ENCODE assay signal across 9 mouse cellular contexts in genomic region chr17:7939640-7940039, GRCm38 (mm10). TPM values are rescaled to one million over a fixed set of nuclear protein-coding genes. Genes with fewer than 3 reads are reported as not detected.
DNase-seq lines count a peak whose midpoint lies in the region; ATAC-seq lines count a peak whose summit lies in the region.
"Had no signal": no experiment of that assay in that cellular context is flagged by ENCODE, and none has a peak within 500 bp of the region (broad histone marks: within the 10 kb centered on the region; RNA-seq: fewer than 3 reads in every experiment).

No protein-coding gene starts in this region.

- no peak for ATAC-seq in heart, embryonic 11.5 days (replicated peaks; ENCODE audit: insufficient number of reproducible peaks, low FRiP score, low TSS enrichment)
- ATAC-seq in embryonic facial prominence, embryonic 14.5 days (ENCODE audit: low read depth), result no peak

- no peak overlapping the region for H3K27ac ChIP-seq in heart, embryonic 11.5 days (ENCODE audit: low read depth, low read length)
- H3K27ac ChIP-seq in embryonic facial prominence, embryonic 14.5 days (replicated peaks; ENCODE audit: low read depth, low read length), result no peak overlapping the region
- H3K27ac ChIP-seq: neural tube, embryonic 12.5 days had no signal

- H3K9ac ChIP-seq in heart, embryonic 11.5 days (ENCODE audit: low read depth, low read length), result no peak overlapping the region
- H3K9ac ChIP-seq in embryonic facial prominence, embryonic 14.5 days (ENCODE audit: low read depth, low read length), result no peak overlapping the region
- H3K9ac ChIP-seq: neural tube, embryonic 12.5 days had no signal

- no peaks in the 10 kb centered on the region for H3K4me1 ChIP-seq in heart, embryonic 11.5 days (ENCODE audit: control insufficient read depth, insufficient read depth, low read length)
- no peaks in the 10 kb centered on the region for H3K4me1 ChIP-seq in embryonic facial prominence, embryonic 14.5 days (ENCODE audit: control insufficient read depth, insufficient read depth, low read length)
- H3K4me1 ChIP-seq: neural tube, embryonic 12.5 days had no signal

- no peaks in the 10 kb centered on the region for H3K36me3 ChIP-seq in heart, embryonic 11.5 days (ENCODE audit: control insufficient read depth, insufficient read depth, low read length)
- no peaks in the 10 kb centered on the region for H3K36me3 ChIP-seq in embryonic facial prominence, embryonic 14.5 days (ENCODE audit: control insufficient read depth, insufficient read depth, low read length)
- no peaks in the 10 kb centered on the region for H3K36me3 ChIP-seq in splenic B cell, adult 2 months (ENCODE audit: control insufficient read depth, insufficient read depth, low read length, poor library complexity, severe bottlenecking)
- H3K36me3 ChIP-seq: neural tube, embryonic 12.5 days had no signal

- no peaks in the 10 kb centered on the region for H3K27me3 ChIP-seq in heart, embryonic 11.5 days (ENCODE audit: control insufficient read depth, insufficient read depth, low read length)
- no peaks in the 10 kb centered on the region for H3K27me3 ChIP-seq in embryonic facial prominence, embryonic 14.5 days (replicated peaks; ENCODE audit: control insufficient read depth, insufficient read depth, low read length)
- H3K27me3 ChIP-seq in splenic B cell, adult 2 months (ENCODE audit: control insufficient read depth, insufficient read depth, low read length, poor library complexity, severe bottlenecking), result no peaks in the 10 kb centered on the region
- H3K27me3 ChIP-seq: neural tube, embryonic 12.5 days had no signal

- 48% methylated on average over 8 of the region's 8 CpGs for WGBS in heart, embryonic 11.5 days (ENCODE audit: insufficient replicate concordance)
- 47% methylated on average over 8 of the region's 8 CpGs for WGBS in embryonic facial prominence, embryonic 14.5 days

- H3K4me2 ChIP-seq in heart, embryonic 11.5 days, result no peak overlapping the region
- H3K4me2 ChIP-seq in embryonic facial prominence, embryonic 14.5 days (ENCODE audit: low read depth, low read length), result no peak overlapping the region
- H3K4me2 ChIP-seq: neural tube, embryonic 12.5 days had no signal

- peak; percentile 24 for DNase-seq in heart, adult 8-10 months (ENCODE audit: low spot score)
- peak; percentile 28 for DNase-seq in urinary bladder, postnatal 25 days (ENCODE audit: low spot score)
- no peak for DNase-seq in urinary bladder, adult 2 months (ENCODE audit: low spot score)
- DNase-seq in embryonic facial prominence, embryonic 14.5 days (ENCODE audit: low spot score), result peak; percentile 69
- peak; percentile 35 to 41 for DNase-seq in lung, adult 18-20 months
- peak; percentile 77 for DNase-seq in splenic B cell, adult 2 months (ENCODE audit: low read depth, low spot score)
- no peak for DNase-seq in ovary, postnatal 14 days (ENCODE audit: low spot score)

- H3K9me3 ChIP-seq in heart, embryonic 11.5 days (replicated peaks; ENCODE audit: control insufficient read depth, low read length), result no peaks in the 10 kb centered on the region
- no peaks in the 10 kb centered on the region for H3K9me3 ChIP-seq in embryonic facial prominence, embryonic 14.5 days (ENCODE audit: control insufficient read depth, low read length)
- H3K9me3 ChIP-seq: neural tube, embryonic 12.5 days had no signal

- no peak overlapping the region for H3K4me3 ChIP-seq in heart, embryonic 11.5 days (ENCODE audit: low read depth, low read length)
- no peak overlapping the region for H3K4me3 ChIP-seq in embryonic facial prominence, embryonic 14.5 days (ENCODE audit: low read depth, low read length)
- H3K4me3 ChIP-seq: neural tube, embryonic 12.5 days had no signal

RNA-seq across cellular contexts. Expression of gene Rsph3a, which starts 5.8 kb away (rescaled TPM):
- total RNA-seq in heart, adult 8-10 months (2022), result 10 to 100 TPM; 26.7 to 39.6 (median 33.8) TPM
- polyA plus RNA-seq in heart, embryonic 11.5 days (2014; fragmentation: Nextera tagmentation; extraction: Ambion mirVana), result 51.7 and 60.0 TPM in 2 replicates
- polyA plus RNA-seq in urinary bladder, adult 2 months (2012; rRNA removed), result 35.4 and 53.8 TPM in 2 replicates
- polyA plus RNA-seq in embryonic facial prominence, embryonic 14.5 days (2014; fragmentation: Nextera tagmentation; extraction: Ambion mirVana), result 51.8 and 55.6 TPM in 2 replicates

RNA-seq across cellular contexts. Expression of gene Tagap, which starts 13.8 kb away (rescaled TPM):
- 1 to 10 TPM; 2.1 to 3.2 (median 2.5) TPM for total RNA-seq in heart, adult 8-10 months (2022)
- polyA plus RNA-seq in heart, embryonic 11.5 days (2014; fragmentation: Nextera tagmentation; extraction: Ambion mirVana), result 0.09 and 0.24 TPM in 2 replicates
- 6.5 and 8.2 TPM in 2 replicates for polyA plus RNA-seq in urinary bladder, adult 2 months (2012; rRNA removed)
- polyA plus RNA-seq in embryonic facial prominence, embryonic 14.5 days (2014; fragmentation: Nextera tagmentation; extraction: Ambion mirVana), result 0.63 TPM in 2 replicates

Comparison
In these comparisons a context has a peak if more than half of its experiments do, and no peak if none do; other contexts are left out.
1. DNase-seq: peak in heart, adult 8-10 months (single experiment), urinary bladder, postnatal 25 days (single experiment), embryonic facial prominence, embryonic 14.5 days (single experiment), lung, adult 18-20 months (2 of 2) and splenic B cell, adult 2 months (single experiment); none in urinary bladder, adult 2 months (single experiment) and ovary, postnatal 14 days (single experiment).